Mouse (Mus musculus): ENCODE data around the gene BC030499.
"Not testable (repeated sequence)": the region's sequence is repeated elsewhere in the genome, so short reads cannot be mapped to it uniquely, and the experiment has no call there.

The BC030499 gene

DNA sequence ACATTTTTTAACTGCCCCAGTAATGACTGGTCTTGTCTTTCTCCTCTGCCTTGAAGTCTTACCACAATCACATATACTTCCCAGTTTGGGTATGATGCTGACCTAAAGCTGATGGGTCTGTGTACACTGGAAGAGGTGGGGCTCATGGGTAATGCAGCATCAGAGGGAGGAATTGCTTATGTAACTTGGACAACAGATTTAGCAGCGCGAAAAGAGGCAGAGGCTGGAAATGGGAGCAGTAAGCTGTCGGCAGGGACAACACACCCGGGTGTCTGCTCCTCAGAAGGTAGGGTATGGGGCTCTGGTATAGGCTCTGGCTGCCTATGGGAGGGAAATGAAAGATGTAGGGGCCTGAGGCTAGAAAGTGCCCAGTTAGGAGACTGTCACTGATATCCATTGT lies at the start of gene BC030499:
Gene BC030499 (plus strand): TSS at position 188 of the 400 bp plus-strand sequence.
- DNase-seq (ENCODE audit: low spot score in 2 of 2), result peak; percentile 34 to 50

DNA sequence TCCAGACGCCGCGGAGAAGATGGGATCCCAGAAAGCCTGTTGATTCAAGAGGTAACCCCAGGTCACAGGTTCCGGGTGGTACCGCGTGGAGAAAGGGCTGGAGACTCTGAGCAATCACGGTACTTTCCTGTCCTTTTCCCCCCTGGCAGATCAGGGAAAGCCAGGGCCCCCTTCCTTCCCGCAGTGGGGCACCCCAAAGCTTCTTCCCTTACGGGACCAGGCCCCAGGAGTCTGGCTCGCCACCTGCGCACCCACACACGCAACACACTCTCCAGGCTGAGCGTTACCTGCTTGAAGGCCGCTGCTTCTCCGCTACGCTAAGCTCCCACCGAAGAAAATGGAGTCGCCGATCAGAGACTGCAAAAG lies 45.4 kb upstream of the BC030499 start:
- no peak for DNase-seq (ENCODE audit: low spot score in 2 of 2)

DNA sequence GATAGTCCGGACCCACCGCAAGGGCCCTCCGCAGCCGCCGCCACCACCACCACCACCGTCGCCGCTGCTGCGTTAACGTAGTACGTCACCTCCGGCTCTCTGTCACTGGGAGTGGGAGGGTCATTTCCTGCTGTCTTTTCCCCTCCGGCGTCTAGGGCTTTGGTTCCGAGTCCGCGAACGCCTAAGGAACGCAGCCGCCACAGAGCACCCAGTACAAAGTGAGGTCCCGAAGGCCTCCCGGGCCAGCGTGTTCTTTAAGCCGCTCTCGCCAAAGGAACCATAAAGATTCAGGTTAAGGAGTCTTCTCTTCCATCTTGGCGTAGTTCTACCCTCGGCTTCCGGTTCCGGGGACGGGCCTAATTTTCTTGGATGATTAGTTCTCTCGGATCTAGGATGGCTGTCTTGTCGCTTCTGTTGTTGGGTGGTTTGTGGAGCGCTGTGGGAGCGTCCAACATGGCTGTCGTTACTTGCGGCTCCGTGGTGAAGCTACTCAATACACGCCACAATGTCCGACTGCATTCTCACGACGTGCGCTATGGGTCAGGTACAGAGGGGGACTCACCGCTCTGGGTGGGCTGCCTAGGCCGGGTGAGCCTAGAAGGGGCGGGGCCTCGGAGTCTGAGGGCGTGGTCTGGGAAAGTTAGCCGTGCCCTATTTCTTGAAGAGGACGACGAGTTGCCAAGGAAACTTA lies 44.9 kb upstream of the BC030499 start, which contains the start of the genes Sdf2 and Supt6:
Gene Sdf2 (plus strand): TSS at position 120 of the 691 bp plus-strand sequence.
Gene Supt6 (minus strand): TSS at position 361 of the 691 bp plus-strand sequence.
- peak; percentile 84 to 87 for DNase-seq (ENCODE audit: low spot score in 2 of 2)

DNA sequence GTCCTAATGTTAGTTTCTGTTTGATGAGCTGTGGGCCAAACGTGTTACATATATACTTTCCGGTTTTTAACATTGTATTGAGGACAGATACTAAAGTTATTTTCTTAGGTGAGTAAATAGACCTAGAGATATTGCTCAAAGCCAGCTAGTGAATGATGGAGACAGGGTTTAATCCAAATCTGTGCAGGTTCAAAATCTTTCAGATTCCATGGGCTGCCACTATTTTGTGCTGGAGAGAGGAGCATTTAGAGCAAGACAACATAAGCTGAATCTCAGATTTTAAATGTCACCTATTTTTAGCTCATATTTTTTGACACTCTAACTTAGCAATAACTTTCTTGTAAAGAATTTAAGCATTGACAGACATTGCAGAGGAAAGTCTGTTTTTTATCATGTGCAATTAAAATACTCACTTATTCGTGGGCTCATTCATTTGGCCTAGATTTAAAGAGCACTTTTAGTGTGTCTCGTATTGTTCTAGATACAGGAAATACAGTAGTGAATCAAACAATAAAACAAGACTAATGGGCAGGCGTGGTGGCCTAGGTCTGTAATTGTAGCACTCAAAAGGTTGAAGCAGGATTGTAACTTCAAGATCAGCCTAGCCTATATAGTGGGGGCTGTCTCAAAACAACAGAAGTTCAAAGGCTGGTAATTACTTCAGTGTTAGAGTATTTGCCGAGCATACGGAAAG lies 44.2 kb upstream of the BC030499 start:
- DNase-seq (ENCODE audit: low spot score in 2 of 2), result no peak

DNA sequence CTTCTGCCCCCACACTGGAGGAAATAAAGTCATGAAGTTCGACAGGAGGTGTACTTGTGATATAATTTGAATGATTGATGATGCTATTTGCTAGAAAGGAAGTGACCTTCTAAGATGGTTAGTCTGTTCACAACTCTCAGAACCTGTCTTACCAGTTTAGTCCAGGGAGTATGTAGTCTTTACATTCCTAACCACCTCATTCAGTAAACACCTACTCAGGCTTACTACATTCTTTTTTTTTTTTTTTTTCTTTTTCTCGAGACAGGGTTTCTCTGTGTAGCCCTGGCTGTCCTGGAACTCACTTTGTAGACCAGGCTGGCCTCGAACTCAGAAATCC lies 43.7 kb upstream of the BC030499 start:
- no peak for DNase-seq (ENCODE audit: low spot score in 2 of 2)

DNA sequence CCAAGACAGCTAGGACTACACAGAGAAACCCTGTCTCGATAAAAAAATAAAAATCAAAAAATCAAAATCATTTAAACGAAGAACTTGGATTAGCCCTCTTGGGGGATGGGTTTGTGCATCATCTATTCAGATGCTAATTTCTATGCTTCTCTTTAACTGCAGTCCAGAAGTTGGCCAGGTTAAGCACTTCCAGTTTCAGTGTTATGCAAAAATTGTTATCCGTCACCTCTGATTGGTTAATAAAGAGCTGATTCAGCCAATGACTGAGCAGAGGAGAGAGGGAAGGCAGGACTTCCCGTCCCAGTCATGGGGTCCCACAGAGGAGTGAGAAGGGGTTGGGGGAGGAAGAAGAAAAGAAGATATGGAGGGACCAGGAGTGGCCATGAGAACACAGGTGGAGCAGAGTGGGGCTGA lies 42.9 kb upstream of the BC030499 start:
- no peak for DNase-seq (ENCODE audit: low spot score in 2 of 2)

DNA sequence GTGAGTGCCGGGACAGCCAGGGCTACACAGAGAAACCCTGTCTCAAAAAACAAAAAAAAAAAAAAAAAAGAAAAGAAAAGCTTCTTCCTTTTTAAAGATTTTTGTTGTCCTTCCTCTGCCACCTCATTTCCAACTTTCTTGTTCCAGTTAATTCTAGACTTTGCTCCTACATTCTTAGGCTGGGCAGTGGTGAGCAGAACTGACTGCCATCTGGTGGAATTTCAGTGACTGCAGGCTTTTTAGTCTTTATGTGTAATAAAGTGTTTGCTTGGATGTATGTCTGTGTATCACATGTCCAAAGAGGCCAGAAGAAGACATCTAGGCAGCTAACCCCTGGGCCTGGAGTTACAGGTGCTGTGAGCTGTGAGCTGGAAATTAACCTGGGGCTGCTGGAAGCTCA lies 34.0 kb upstream of the BC030499 start:
- DNase-seq (ENCODE audit: low spot score in 2 of 2), result no peak

DNA sequence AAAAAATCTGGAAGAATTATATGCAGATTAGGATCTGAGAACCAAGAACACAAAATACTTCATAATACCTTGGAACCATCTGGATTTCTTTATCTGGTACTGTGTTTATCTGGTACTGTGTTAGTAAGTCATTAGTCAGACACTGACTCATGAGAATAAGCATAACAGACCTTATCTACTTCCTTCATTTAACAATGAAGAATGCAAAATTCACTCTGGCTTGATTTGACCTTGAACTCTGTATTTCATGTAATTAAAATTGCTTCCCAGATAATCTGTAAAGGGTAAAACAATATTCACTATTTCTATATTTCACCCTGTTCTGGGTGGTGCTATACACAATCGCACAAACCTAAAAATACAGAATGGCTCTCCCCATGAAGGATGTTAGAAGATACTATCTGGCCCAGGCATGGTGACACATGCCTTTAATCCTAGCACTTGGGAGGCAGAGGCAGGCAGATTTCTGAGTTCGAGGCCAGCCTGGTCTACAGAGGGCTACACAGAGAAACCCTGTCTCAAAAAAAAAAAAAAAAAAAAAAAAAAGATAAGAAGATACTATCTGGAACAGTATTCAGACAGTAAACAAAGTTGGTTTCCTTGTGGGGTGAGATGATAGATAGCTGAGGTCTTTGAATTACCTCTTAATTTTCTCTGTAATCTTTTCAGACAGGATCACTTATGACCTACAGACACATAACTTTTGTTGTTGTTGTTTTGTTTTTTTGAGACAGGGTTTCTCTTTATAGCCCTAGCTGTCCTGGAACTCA lies 30.0 kb upstream of the BC030499 start:
- no peak for DNase-seq (ENCODE audit: low spot score in 2 of 2)

DNA sequence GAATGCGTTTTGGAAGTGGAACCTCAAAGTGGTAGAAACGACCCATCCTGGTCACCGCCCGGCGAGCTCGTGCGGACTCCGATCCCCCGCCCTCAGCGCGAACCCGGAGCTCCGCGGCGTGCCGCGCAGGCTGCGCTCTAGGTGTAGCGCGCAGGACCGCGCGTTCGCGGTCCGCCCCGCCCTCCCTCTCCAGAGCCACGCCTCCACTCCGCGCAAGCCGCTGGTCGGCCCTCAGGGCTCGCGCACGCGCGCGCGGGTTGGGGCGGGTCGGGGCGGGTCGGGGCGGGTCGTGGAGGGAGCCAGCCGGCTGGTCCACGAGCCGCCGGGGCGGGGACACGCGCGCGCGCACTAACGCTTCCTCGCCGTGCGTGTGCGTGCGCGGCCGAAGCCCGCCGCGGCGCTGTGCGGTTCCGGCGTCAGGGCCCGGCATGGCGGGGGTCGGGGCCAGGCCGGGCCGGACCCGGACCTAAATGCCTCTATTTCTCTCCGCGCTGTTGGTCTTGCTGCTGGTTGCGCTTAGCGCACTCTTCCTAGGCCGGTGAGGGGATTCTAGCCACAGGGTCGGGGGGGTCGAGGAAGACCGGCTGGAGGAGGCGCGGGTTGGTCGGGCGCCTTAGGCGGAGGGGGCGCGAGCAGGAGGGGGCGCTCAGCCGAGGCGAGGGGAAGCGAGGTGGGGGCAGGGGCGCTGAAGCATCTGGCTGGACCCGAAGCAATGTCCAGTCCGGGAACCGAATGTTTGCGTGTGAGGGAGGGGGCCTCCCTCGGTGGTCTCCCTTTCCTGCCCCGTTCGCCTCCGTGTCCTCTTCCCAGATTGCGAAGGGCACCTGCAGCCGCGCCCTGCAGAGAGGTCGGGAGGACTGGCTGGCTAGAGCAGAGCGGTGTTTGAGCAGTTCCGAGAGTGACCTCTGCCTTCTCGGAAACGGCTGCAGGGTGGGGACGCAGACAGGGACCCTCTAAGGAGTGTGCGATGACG lies 29.0 kb upstream of the BC030499 start, which contains the start of gene 2610507B11Rik:
Gene 2610507B11Rik (plus strand): TSS at position 373 of the 973 bp plus-strand sequence.
- peak; percentile 83 to 86 for DNase-seq (ENCODE audit: low spot score in 2 of 2)

DNA sequence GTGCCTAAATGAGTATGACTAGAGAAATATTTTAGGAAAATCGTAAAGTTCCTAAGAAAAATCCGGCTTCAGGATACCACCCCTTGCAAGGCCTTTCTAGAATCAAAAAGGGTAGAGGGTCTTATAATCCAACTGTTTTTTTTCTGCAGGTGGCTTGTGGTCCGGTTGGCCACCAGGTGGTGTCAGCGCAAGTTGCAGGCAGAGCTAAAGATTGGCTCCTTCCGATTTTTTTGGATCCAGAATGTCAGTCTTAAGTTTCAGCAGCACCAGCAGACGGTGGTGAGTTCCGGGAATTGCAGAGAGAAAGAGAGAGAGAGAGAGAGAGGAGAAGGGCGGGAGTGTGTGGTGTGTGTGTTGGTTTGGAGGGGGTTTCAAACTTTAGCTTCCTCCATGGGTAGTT lies 28.1 kb upstream of the BC030499 start:
- DNase-seq (ENCODE audit: low spot score in 2 of 2), result peak; percentile 22 to 38

DNA sequence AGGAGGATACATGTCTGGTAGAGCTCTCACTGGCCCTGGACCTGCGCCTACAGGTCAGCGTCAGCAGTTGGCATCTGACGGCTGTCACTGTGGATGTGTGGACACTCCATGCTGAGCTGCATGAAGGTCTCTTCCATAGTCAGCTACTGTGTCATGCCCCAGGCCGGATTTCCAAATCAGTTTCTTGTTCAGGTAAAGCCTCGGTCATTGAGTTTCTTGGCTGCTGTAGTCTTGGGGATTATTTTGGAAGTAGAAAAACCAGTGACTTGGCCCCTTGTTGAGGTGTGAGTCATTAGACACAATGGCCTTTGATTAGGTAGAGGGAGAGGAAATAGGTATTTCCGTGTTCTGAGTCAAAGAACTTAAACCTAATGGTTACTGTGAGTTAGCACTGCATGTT lies 25.1 kb upstream of the BC030499 start:
- no peak for DNase-seq (ENCODE audit: low spot score in 2 of 2)

DNA sequence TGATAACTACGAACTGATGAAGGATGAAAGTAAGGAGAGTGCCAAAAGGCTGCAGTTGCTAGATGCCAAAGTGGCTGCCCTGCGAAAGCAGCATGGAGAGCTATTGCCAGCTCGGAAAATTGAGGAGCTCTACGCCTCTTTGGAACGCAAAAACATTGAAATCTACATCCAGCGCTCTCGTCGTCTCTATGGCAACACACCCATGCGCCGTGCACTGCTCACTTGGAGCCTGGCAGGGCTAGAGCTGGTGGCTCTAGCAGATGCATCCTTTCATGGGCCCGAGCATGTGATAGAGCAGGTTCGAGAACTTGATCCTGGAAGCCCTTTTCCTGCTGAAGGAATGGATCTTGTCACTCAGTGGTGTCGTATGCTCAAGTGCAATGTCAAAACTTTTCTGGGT lies 18.7 kb upstream of the BC030499 start:
- DNase-seq (ENCODE audit: low spot score in 2 of 2), result peak; percentile 63 to 82

DNA sequence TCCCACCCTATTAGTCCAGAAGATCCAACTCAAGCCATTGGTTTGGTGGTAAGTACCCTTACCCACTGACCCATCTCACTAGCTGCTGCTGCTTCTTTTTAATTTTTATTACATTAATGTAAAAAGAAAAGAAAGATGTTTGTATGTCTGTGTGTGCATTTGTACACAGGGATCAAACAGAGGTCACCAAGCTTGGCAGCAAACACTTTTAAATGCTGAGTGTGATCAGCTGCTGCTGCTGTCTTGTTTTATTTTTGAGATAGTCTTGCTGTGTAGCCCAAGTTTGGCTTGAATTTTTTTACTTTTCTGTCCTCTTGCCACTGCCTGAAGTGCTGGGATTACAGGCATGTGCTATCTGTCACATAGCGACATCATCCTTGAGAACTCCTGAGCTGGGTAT lies 15.0 kb upstream of the BC030499 start:
- no peak for DNase-seq (ENCODE audit: low spot score in 2 of 2)

DNA sequence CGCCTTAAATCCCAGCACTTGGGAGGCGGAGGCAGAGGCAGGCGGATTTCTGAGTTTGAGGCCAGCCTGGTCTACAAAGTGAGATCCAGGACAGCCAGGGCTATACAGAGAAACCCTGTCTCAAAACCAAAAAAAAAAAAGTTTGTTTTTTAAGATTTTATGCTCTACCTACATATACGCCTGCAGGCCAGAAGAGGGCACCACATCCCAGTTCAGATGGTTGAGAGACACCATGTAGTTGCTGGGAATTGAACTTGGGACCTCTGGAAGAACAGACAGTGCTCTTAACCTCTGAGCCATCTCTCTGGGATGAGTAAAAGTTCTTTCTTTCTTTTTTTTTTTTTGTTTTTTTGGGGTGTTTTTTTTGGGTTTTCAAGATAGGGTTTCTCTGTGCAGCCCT lies 14.5 kb upstream of the BC030499 start:
- DNase-seq (ENCODE audit: low spot score in 2 of 2), result not testable (repeated sequence)

DNA sequence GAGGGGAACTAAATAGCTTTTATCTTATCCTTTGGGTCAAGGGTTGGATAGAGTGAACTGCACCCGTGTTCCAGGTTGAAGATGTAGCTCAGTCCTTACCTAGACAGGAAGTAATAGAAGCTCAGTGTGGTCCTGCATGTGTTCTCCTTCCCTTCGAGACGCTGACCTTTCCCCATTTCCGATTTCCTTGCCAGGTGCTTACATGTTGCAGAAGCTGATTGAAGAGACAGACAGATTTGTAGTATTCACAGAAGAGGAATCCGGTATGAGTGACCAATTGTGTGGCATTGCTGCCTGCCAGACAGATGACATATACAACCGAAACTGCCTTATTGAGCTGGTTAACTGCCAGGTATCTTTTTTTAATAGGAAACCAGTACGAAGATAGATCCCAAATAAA lies 11.8 kb upstream of the BC030499 start:
- DNase-seq (ENCODE audit: low spot score in 2 of 2), result no peak

DNA sequence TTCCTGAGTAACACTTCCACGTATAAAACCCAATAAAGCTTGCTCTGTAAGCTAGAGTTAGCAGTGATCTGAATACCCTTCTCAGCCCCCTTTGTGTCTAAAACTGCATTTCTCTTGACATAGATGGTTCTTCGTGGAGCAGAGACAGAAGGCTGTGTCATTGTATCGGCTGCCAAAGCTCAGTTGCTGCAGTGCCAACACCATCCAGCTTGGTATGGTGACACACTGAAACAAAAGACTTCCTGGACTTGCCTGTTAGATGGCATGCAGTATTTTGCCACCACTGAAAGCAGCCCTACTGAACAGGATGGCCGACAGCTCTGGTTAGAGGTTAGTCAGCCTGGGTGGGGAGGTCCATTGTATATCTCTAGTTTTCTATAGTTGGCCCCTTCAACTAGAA lies 11.1 kb upstream of the BC030499 start:
- DNase-seq (ENCODE audit: low spot score in 2 of 2), result no peak

DNA sequence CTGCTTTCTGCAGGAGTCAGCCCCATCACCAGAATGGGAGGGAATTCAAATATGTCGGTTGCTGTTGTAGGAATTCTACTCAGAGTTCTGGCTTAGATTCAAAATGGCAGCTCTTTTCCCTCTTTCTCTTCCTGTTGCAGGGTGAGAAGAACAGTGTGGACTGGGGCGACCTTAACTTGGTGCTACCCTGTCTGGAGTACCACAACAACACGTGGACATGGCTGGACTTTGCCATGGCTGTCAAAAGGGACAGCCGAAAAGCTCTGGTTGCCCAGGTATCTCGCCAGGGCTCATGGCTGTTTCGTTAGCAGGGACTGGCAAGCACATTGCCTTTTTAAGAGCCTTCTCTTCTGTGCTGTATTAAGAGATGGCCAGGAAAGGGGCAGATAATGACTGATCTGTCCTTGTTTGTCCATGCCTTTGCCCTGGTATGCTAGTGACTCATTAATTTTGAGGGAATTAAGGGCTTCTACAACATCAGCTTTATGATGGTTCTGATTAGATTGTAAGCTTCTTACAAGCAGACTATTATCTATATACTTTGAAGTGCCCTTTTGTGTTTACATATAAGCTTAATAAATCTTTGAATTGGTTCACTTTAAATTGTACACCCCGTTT lies 1.4 kb upstream of the BC030499 start:
- DNase-seq (ENCODE audit: low spot score in 2 of 2), result no peak

DNA sequence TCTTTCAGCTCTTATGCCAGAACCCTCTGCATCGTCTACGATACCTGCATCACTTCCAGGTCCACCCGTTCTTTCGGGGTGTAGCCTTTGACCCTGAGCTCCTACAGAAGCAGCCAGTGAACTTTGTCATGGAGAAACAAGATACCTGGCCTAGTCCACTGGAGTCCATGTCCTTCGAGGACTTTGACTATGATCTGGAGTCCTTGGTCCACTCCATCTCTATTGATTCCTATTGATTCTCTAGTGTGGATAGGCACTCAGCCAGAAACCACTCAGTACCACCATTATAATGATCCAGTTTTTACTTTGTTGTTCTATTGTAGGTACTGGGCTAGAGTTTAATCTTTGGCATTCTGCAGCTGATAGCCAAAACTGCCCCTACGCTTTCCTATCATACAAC lies 3.9 kb downstream of the BC030499 start:
- no peak for DNase-seq (ENCODE audit: low spot score in 2 of 2)

DNA sequence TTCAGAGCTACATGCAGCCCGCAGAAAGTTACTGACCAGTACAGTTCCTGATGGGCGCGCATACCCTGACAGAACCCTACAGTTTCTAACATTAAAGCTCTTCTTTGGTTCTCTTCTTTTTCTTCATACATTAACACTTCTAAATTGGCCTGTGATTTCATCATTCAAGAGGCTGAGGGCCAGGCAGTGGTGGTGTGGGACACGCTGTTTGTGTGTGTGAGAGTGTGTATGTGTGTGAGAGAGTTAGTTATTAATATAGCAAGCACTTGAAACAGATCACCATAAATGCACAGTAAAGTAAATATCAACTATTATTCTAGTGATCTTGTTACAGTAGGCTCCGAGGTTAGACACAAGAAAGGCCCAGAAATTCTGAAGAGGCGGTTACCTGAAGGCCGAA lies 10.3 kb downstream of the BC030499 start:
- DNase-seq (ENCODE audit: low spot score in 2 of 2), result no peak

DNA sequence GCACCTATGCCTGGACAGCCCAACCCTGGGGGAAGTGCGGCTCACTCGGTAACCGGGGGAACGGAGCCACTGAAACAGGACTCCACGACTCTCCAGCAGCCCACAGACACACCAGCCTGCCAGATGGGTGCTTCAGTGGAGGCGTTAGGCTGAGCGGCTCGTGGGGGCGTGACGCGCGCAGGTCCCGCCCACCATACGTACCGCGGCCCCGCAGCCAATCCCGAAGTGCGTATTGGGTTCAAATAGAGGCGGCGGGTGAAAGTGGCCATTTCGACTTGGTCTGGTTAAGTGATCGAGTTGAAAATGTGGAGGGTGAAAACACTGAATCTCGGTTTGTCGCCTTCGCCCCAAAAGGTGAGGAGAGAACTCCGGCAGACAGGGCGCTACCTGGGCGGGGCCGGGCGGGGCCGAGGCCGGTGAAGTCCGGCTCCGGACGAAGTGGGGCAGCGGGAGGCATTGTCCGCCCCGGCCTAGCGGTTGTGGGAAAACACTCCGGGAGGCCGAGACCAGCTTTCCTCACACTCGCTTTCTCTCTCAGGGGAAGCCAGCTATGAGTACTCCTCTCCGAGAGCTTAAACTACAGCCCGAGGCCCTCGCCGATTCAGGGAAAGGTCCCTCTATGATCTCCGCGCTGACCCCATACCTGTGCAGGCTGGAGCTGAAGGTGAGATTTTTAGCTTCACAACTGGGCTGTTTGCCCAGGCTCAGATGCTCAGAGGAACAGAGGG lies 10.9 kb downstream of the BC030499 start, which contains the start of gene Spag5:
Gene Spag5 (plus strand): TSS at position 173 of the 728 bp plus-strand sequence.
- DNase-seq (ENCODE audit: low spot score in 2 of 2), result peak; percentile 87 to 93
